Mouse (Mus musculus) MEL (cell line): Measurements from ENCODE around the gene Ppfibp1. TPM values are rescaled to one million over a fixed set of nuclear protein-coding genes. Genes with fewer than 3 reads are reported as not detected.

Experiments
- DNase-seq: peaks from one replicate; pipeline ENCODE4 v3.0.0; 2011; ENCODE audit warnings: low read depth, low spot score
- H3K27ac ChIP-seq: 2 replicates; pipeline ENCODE4 v1.5.1; 2012; ENCODE audit warnings: low read depth, mild to moderate bottlenecking, control low read depth, low read length, moderate library complexity; ENCODE audit not compliant: control insufficient read depth
- H3K27me3 ChIP-seq, 2 experiments: fragments of 150-350 bp in 1 of 2; sonication (generic) in 1 of 2; 2 replicates each; pipeline ENCODE4 v1.6.1; 2012; ENCODE audit warnings: low read length in 2 of 2, mild to moderate bottlenecking in 2 of 2, improper control_type of control experiment in 1 of 2, moderate library complexity in 1 of 2; ENCODE audit not compliant: insufficient read depth in 2 of 2, control insufficient read depth in 1 of 2
- H3K36me3 ChIP-seq, 2 experiments: 2 replicates each; pipeline ENCODE4 v1.6.1; 2012 to 2014; ENCODE audit warnings: low read length in 2 of 2, improper control_type of control experiment in 1 of 2, inconsistent platforms in 1 of 2, mild to moderate bottlenecking in 1 of 2; ENCODE audit not compliant: insufficient read depth in 2 of 2, control insufficient read depth in 1 of 2
- H3K4me1 ChIP-seq, 2 experiments: fragments of 150-350 bp in 1 of 2; sonication (generic) in 1 of 2; 2 replicates each; pipeline ENCODE4 v1.6.1; 2012; ENCODE audit warnings: low read length in 2 of 2, improper control_type of control experiment in 1 of 2, mild to moderate bottlenecking in 1 of 2; ENCODE audit not compliant: insufficient read depth in 2 of 2, control insufficient read depth in 1 of 2
- H3K4me3 ChIP-seq, 2 experiments: fragments of 150-350 bp in 1 of 2; sonication (generic) in 1 of 2; 2 replicates each; pipeline ENCODE4 v1.5.1; 2012; ENCODE audit warnings: low read depth in 2 of 2, low read length in 2 of 2, mild to moderate bottlenecking in 2 of 2, moderate library complexity in 2 of 2, control low read depth in 1 of 2, improper control_type of control experiment in 1 of 2; ENCODE audit not compliant: control insufficient read depth in 1 of 2, insufficient read depth in 1 of 2
- H3K79me2 ChIP-seq: 2 replicates; pipeline ENCODE4 v1.6.1; 2012; ENCODE audit warnings: mild to moderate bottlenecking, low read length, moderate library complexity; ENCODE audit not compliant: control insufficient read depth, poor library complexity, insufficient read depth
- H3K9ac ChIP-seq: 2 replicates; pipeline ENCODE4 v1.6.1; 2012; ENCODE audit warnings: low read depth, mild to moderate bottlenecking, control low read depth, low read length, moderate library complexity; ENCODE audit not compliant: control insufficient read depth, poor library complexity, severe bottlenecking
- H3K9me3 ChIP-seq: fragments of 150-350 bp; sonication (generic); replicated peaks from 2 replicates; pipeline ENCODE4 v1.6.1; 2012; ENCODE audit warnings: mild to moderate bottlenecking, low read length, improper control_type of control experiment, moderate library complexity; ENCODE audit not compliant: insufficient read depth
- BHLHE40 ChIP-seq: IDR thresholded peaks from 2 replicates; pipeline ENCODE4 v1.6.1; 2012; ENCODE audit warnings: low read depth, mild to moderate bottlenecking, inconsistent platforms, low read length, improper control_type of control experiment, borderline replicate concordance
- CTCF ChIP-seq, 3 experiments: IDR thresholded peaks in 2 of 3; conservative IDR thresholded peaks in 1 of 3; 2 replicates each; pipeline ENCODE4 v1.5.1; 2011 to 2012; ENCODE audit warnings: low read length in 3 of 3, low read depth in 2 of 3, mild to moderate bottlenecking in 2 of 3, improper control_type of control experiment in 1 of 3, inconsistent platforms in 1 of 3, mixed read lengths in 1 of 3, moderate library complexity in 1 of 3; ENCODE audit not compliant: control insufficient read depth in 1 of 3, insufficient read depth in 1 of 3, poor library complexity in 1 of 3, severe bottlenecking in 1 of 3
- E2F4 ChIP-seq: IDR thresholded peaks from 2 replicates; pipeline ENCODE4 v1.6.1; 2011; ENCODE audit warnings: low read depth, low read length, improper control_type of control experiment, borderline replicate concordance
- GATA1 ChIP-seq: IDR thresholded peaks from 2 replicates; pipeline ENCODE4 v1.6.1; 2011; ENCODE audit warnings: low read depth, low read length, improper control_type of control experiment
- HCFC1 ChIP-seq: IDR thresholded peaks from 2 replicates; pipeline ENCODE4 v1.6.1; 2012; ENCODE audit warnings: low read depth, mild to moderate bottlenecking, inconsistent platforms, low read length, improper control_type of control experiment, moderate library complexity
- KAT2A ChIP-seq: conservative IDR thresholded peaks from 2 replicates; pipeline ENCODE4 v1.6.1; 2012; ENCODE audit warnings: low read depth, low read length, improper control_type of control experiment, inconsistent platforms
- MAFK ChIP-seq: IDR thresholded peaks from 2 replicates; pipeline ENCODE4 v1.6.1; 2011; ENCODE audit warnings: low read depth, mild to moderate bottlenecking, low read length, improper control_type of control experiment, borderline replicate concordance
- MAX ChIP-seq: IDR thresholded peaks from 2 replicates; pipeline ENCODE4 v1.6.1; 2011; ENCODE audit warnings: low read length, improper control_type of control experiment
- MXI1 ChIP-seq: IDR thresholded peaks from 2 replicates; pipeline ENCODE4 v1.6.1; 2011; ENCODE audit warnings: mild to moderate bottlenecking, low read depth, low read length, improper control_type of control experiment
- MYC ChIP-seq: IDR thresholded peaks from 2 replicates; pipeline ENCODE4 v1.6.1; 2011; ENCODE audit warnings: low read depth, mild to moderate bottlenecking, low read length, improper control_type of control experiment, moderate library complexity
- NELFE ChIP-seq: IDR thresholded peaks from 2 replicates; pipeline ENCODE4 v1.6.1; 2011; ENCODE audit warnings: low read depth, low read length, improper control_type of control experiment
- POLR2AphosphoS2 ChIP-seq: IDR thresholded peaks from 2 replicates; pipeline ENCODE4 v1.6.1; 2011; ENCODE audit warnings: low read length, improper control_type of control experiment
- RAD21 ChIP-seq: IDR thresholded peaks from 2 replicates; pipeline ENCODE4 v1.6.1; 2011; ENCODE audit warnings: mild to moderate bottlenecking, low read depth, low read length, improper control_type of control experiment
- SMC3 ChIP-seq: IDR thresholded peaks from 2 replicates; pipeline ENCODE4 v1.6.1; 2011; ENCODE audit warnings: low read depth, low read length, improper control_type of control experiment
- UBTF ChIP-seq: IDR thresholded peaks from 2 replicates; pipeline ENCODE4 v1.6.1; 2012; ENCODE audit warnings: low read depth, mild to moderate bottlenecking, inconsistent platforms, low read length, improper control_type of control experiment, moderate library complexity, borderline replicate concordance; ENCODE audit not compliant: insufficient read depth
- USF2 ChIP-seq, 2 experiments: IDR thresholded peaks; 2 replicates each; pipeline ENCODE4 v1.6.1; 2011 to 2012; ENCODE audit warnings: improper control_type of control experiment in 2 of 2, low read length in 2 of 2, borderline replicate concordance in 1 of 2, inconsistent platforms in 1 of 2, low read depth in 1 of 2, mild to moderate bottlenecking in 1 of 2; ENCODE audit not compliant: insufficient read depth in 1 of 2
- ZKSCAN1 ChIP-seq: IDR thresholded peaks from 2 replicates; pipeline ENCODE4 v1.6.1; 2012; ENCODE audit warnings: low read depth, mild to moderate bottlenecking, inconsistent platforms, low read length, improper control_type of control experiment, moderate library complexity
- ZMIZ1 ChIP-seq: IDR thresholded peaks from 2 replicates; pipeline ENCODE4 v1.6.1; 2012; ENCODE audit warnings: low read depth, mild to moderate bottlenecking, inconsistent platforms, low read length, improper control_type of control experiment, moderate library complexity
- ZNF384 ChIP-seq: IDR thresholded peaks from 2 replicates; pipeline ENCODE4 v1.6.1; 2012; ENCODE audit warnings: low read depth, mild to moderate bottlenecking, inconsistent platforms, low read length, improper control_type of control experiment
- polyA plus RNA-seq, 2 experiments: library from polyadenylated mRNA; stranded (reverse) in 1 of 2; unstranded in 1 of 2; fragments of >175 nt in 1 of 2; fragments of >200 nt in 1 of 2; gene quantifications; 2 replicates each; pipeline versions ENCODE4 v1.2.1 to v1.2.4; 2012; ENCODE audit warnings: low replicate concordance in 2 of 2, low read depth in 1 of 2; ENCODE audit not compliant: insufficient read length in 2 of 2, insufficient read depth in 1 of 2, missing spikeins in 1 of 2
- total RNA-seq: library from RNA; depleted of rRNA; stranded (reverse); fragments of 300-350 nt; gene quantifications from 2 replicates; pipeline ENCODE4 v1.2.3, GENCODE M21; 2012

Ppfibp1 gene
- total and polyA plus RNA-seq, 3 experiments, result 12.2 to 14.6 TPM; not detected in 1

DNA sequence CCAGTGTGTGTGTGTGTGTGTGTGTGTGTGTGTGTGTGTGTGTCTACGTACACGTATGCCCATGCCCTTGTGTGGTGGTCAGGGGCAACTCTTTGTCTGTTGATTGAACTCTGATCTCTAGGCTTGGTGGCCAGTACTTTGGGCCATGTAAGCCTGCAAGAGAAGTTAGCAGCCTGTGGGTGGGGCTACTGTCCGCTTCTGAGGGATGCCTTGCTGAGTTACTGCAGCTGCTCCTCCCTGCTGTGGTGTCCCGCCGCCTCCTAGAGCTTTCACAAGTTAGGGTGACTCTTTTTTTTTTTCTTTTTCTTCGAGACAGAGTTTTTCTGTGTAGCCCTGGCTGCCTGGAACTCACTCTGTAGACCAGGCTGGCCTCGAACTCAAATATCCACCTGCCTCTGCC, 171.0 kb downstream of the Ppfibp1 start:
- Histone ChIP-seq H3K79me2 (no peaks in the 10 kb centered on the region), H3K9ac (no peak overlapping the region), H3K4me3 (no peak overlapping the region), H3K27me3 (no peaks in the 10 kb centered on the region), H3K36me3 (peaks cover 0 to 17% of the 10 kb centered on the region in 2 experiments; a peak in 2 of 4 replicates), H3K4me1 (no peaks in the 10 kb centered on the region), H3K27ac (no peak overlapping the region), H3K9me3 (no peaks in the 10 kb centered on the region)
- TF ChIP-seq USF2 (IDR thresholded peaks at IDR 0.05; ENCODE audit: borderline replicate concordance in 1 of 2, insufficient read depth in 1 of 2, low read depth in 1 of 2, low read length in 2 of 2), result no peak
- TF ChIP-seq SMC3, result no peak
- TF ChIP-seq BHLHE40, result no peak
- TF ChIP-seq ZNF384, result no peak
- no peak for TF ChIP-seq MAFK
- no peak for TF ChIP-seq RAD21
- no peak for DNase-seq

DNA sequence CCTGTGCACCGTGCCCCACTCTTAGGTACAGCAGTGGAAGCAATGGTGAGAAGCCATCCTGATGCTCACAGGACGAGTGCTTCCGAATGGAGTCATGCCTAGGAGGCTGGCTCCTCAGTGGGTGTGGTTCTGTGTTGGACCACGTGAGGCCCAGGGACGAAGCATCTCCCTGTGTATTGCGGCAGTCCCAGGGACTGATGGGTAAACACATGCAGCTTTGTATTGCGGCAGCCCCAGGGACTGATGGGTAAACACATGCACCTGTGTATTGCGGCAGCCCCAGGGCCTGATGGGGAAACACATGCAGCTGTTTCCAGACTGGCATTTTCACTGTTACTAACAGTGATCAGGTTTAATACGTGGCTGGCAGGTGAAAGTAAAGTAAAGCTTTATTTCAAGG, 173.3 kb downstream of the Ppfibp1 start:
- no peak overlapping the region for H3K27ac ChIP-seq
- TF ChIP-seq ZKSCAN1 (no peak), POLR2AphosphoS2 (no peak), BHLHE40 (no peak), MAX (no peak), USF2 (IDR thresholded peaks at IDR 0.05; ENCODE audit: borderline replicate concordance in 1 of 2, insufficient read depth in 1 of 2, low read depth in 1 of 2, low read length in 2 of 2) (no peak), CTCF (IDR thresholded peaks at IDR 0.05 in 2 of 3, conservative IDR thresholded peaks at IDR 0.05 in 1 of 3; ENCODE audit: control insufficient read depth in 1 of 3, insufficient read depth in 1 of 3, low read depth in 2 of 3, low read length in 3 of 3, poor library complexity in 1 of 3, severe bottlenecking in 1 of 3) (no peak), SMC3 (no peak), GATA1 (no peak), MXI1 (no peak), NELFE (no peak), KAT2A (no peak), UBTF (no peak), MYC (no peak), HCFC1 (no peak), E2F4 (no peak), ZMIZ1 (no peak)
- H3K36me3 ChIP-seq, result peaks cover 0 to 11% of the 10 kb centered on the region in 2 experiments; a peak in 2 of 4 replicates
- H3K79me2 ChIP-seq, result no peaks in the 10 kb centered on the region
- no peaks in the 10 kb centered on the region for H3K9me3 ChIP-seq
- no peak overlapping the region for H3K4me3 ChIP-seq
- H3K27me3 ChIP-seq, result no peaks in the 10 kb centered on the region
- H3K4me1 ChIP-seq, result no peaks in the 10 kb centered on the region
- no peak overlapping the region for H3K9ac ChIP-seq
- DNase-seq, result no peak
